In genomic region chr6:87835695-87836094, GRCm38 (mm10) we compare ENCODE assay signal across 28 mouse cellular contexts. TPM values are rescaled to one million over a fixed set of nuclear protein-coding genes. Genes with fewer than 3 reads are reported as not detected.
DNase-seq lines count a peak whose midpoint lies in the region; ATAC-seq and TF ChIP-seq lines count a peak whose summit lies in the region.
"Had no signal": no experiment of that assay in that cellular context is flagged by ENCODE, and none has a peak within 500 bp of the region (broad histone marks: within the 10 kb centered on the region; RNA-seq: fewer than 3 reads in every experiment).

Gm45140 (minus strand) TSS chr6:87835795.

- peaks cover 16% of the 10 kb centered on the region; the same call in 1 of the 2 replicates for H3K4me1 ChIP-seq in embryonic facial prominence, embryonic 15.5 days
- peaks cover 15% of the 10 kb centered on the region for H3K4me1 ChIP-seq in embryonic facial prominence, embryonic 10.5 days
- H3K4me1 ChIP-seq in megakaryocyte, embryonic 14.5 days: peaks cover 36% of the 10 kb centered on the region
- H3K4me1 ChIP-seq in thymus, adult 2 months (replicated peaks; ENCODE audit: control insufficient read depth, insufficient read depth, low read length): peaks cover 2% of the 10 kb centered on the region; the same call in 1 of the 2 replicates

- no peaks in the 10 kb centered on the region for H3K9me3 ChIP-seq in embryonic facial prominence, embryonic 15.5 days (replicated peaks)
- H3K9me3 ChIP-seq in embryonic facial prominence, embryonic 10.5 days: no peaks in the 10 kb centered on the region
- H3K9me3 ChIP-seq in megakaryocyte, embryonic 14.5 days: no peaks in the 10 kb centered on the region
- H3K9me3 ChIP-seq: embryonic facial prominence, embryonic 12.5 days; forebrain, embryonic 10.5 days; forebrain, embryonic 13.5 days; heart, embryonic 12.5 days; heart, embryonic 15.5 days had no signal

- ATAC-seq in embryonic facial prominence, embryonic 15.5 days (ENCODE audit: insufficient number of reproducible peaks, low FRiP score, low TSS enrichment, low read depth): no peak
- ATAC-seq in megakaryocyte, adult 5-6 weeks (ENCODE audit: poor library complexity, severe bottlenecking): no peak
- no peak for ATAC-seq in hematopoietic stem cell, adult 5-6 weeks (replicated peaks in 1 of 2; ENCODE audit: insufficient read depth in 1 of 2, low FRiP score in 2 of 2, low TSS enrichment in 1 of 2, low read depth in 1 of 2, poor library complexity in 2 of 2, severe bottlenecking in 2 of 2)
- ATAC-seq in neutrophil, adult 5-6 weeks (ENCODE audit: extremely low read depth, insufficient number of reproducible peaks, low FRiP score, poor library complexity, severe bottlenecking): no peak
- ATAC-seq: activated CD4-positive, CD25-positive, alpha-beta regulatory T cell, adult 4 months; forebrain, embryonic 13.5 days; forebrain, embryonic 16.5 days; hindbrain, postnatal 0 days; inflammation-experienced regulatory T-cells, adult 6 months had no signal

- DNase-seq in embryonic facial prominence, embryonic 10.5 days (ENCODE audit: low spot score): no peak
- DNase-seq in urinary bladder, postnatal 14 days (ENCODE audit: low spot score): no peak
- DNase-seq in thymus, adult 2 months: no peak
- DNase-seq: adrenal gland, adult 8-10 months; adrenal gland, postnatal 25 days; cerebellum, adult 11-12 months; cerebellum, adult 8-10 months; cerebellum, postnatal 10 days; cerebellum, postnatal 36 days; gastrocnemius, postnatal 10 days; gastrocnemius, postnatal 36 days; heart, postnatal 10 days; heart, postnatal 36 days had no signal

- no peak within 1 kb of the TSS for H3K4me3 ChIP-seq in embryonic facial prominence, embryonic 15.5 days (replicated peaks)
- no peak within 1 kb of the TSS for H3K4me3 ChIP-seq in embryonic facial prominence, embryonic 10.5 days
- H3K4me3 ChIP-seq in megakaryocyte, embryonic 14.5 days (replicated peaks): no peak within 1 kb of the TSS
- H3K4me3 ChIP-seq in thymus, adult 2 months (ENCODE audit: control insufficient read depth, insufficient read depth, low read length): no peak within 1 kb of the TSS
- H3K4me3 ChIP-seq: embryonic facial prominence, embryonic 12.5 days; forebrain, embryonic 13.5 days; heart, embryonic 12.5 days; heart, embryonic 15.5 days had no signal

- peak within 1 kb of the TSS; percentile 9; the same call in 1 of the 2 replicates for H3K9ac ChIP-seq in embryonic facial prominence, embryonic 15.5 days
- H3K9ac ChIP-seq: embryonic facial prominence, embryonic 12.5 days; forebrain, embryonic 13.5 days; heart, embryonic 12.5 days; heart, embryonic 15.5 days; hindbrain, embryonic 14.5 days had no signal

- H3K4me2 ChIP-seq in embryonic facial prominence, embryonic 15.5 days (replicated peaks): no peak within 1 kb of the TSS
- H3K4me2 ChIP-seq: embryonic facial prominence, embryonic 12.5 days; heart, embryonic 12.5 days; heart, embryonic 15.5 days; hindbrain, embryonic 14.5 days had no signal

- 88% methylated on average over 7 of the region's 7 CpGs for WGBS in embryonic facial prominence, embryonic 15.5 days
- WGBS in embryonic facial prominence, embryonic 10.5 days: 91% methylated on average over 7 of the region's 7 CpGs
- WGBS in thymus, adult 2 months: 95% methylated on average over 7 of the region's 7 CpGs

- no peak within 1 kb of the TSS for H3K27ac ChIP-seq in embryonic facial prominence, embryonic 15.5 days (replicated peaks)
- no peak within 1 kb of the TSS for H3K27ac ChIP-seq in embryonic facial prominence, embryonic 10.5 days (replicated peaks)
- H3K27ac ChIP-seq in thymus, adult 2 months (ENCODE audit: control insufficient read depth, insufficient read depth, low read length): no peak within 1 kb of the TSS
- H3K27ac ChIP-seq: embryonic facial prominence, embryonic 12.5 days; forebrain, embryonic 10.5 days; forebrain, embryonic 13.5 days; heart, embryonic 15.5 days; hindbrain, embryonic 14.5 days; hindbrain, postnatal 0 days had no signal

- TF ChIP-seq CTCF in thymus, adult 2 months (IDR thresholded peaks at IDR 0.05; ENCODE audit: borderline replicate concordance, control insufficient read depth, extremely low read depth, insufficient read depth, low read length, poor library complexity): no peak

- peaks cover 33% of the 10 kb centered on the region for H3K36me3 ChIP-seq in embryonic facial prominence, embryonic 15.5 days
- H3K36me3 ChIP-seq in embryonic facial prominence, embryonic 10.5 days (replicated peaks): peaks cover 53% of the 10 kb centered on the region
- H3K36me3 ChIP-seq in megakaryocyte, embryonic 14.5 days (replicated peaks; ENCODE audit: low read length): peaks cover 60% of the 10 kb centered on the region
- H3K36me3 ChIP-seq in thymus, adult 2 months (ENCODE audit: control insufficient read depth, insufficient read depth, low read length): peaks cover 17% of the 10 kb centered on the region

- TF ChIP-seq POLR2A in thymus, adult 2 months (IDR thresholded peaks at IDR 0.05; ENCODE audit: control insufficient read depth, extremely low read depth, insufficient read depth, low read length, poor library complexity): no peak

- no peaks in the 10 kb centered on the region for H3K27me3 ChIP-seq in embryonic facial prominence, embryonic 15.5 days
- no peaks in the 10 kb centered on the region for H3K27me3 ChIP-seq in embryonic facial prominence, embryonic 10.5 days (replicated peaks; ENCODE audit: low read depth, poor library complexity, severe bottlenecking)
- H3K27me3 ChIP-seq in megakaryocyte, embryonic 14.5 days (replicated peaks): no peaks in the 10 kb centered on the region
- H3K27me3 ChIP-seq in thymus, adult 2 months (ENCODE audit: control insufficient read depth, insufficient read depth, low read length): no peaks in the 10 kb centered on the region
- H3K27me3 ChIP-seq: embryonic facial prominence, embryonic 12.5 days; forebrain, embryonic 13.5 days; heart, embryonic 12.5 days; heart, embryonic 15.5 days had no signal

RNA-seq across cellular contexts. Expression of gene Gm45140, which starts in this region (rescaled TPM):
- polyA plus RNA-seq in embryonic facial prominence, embryonic 15.5 days (2015; fragmentation: Nextera tagmentation; extraction: Ambion mirVana): 3.4 and 5.9 TPM in 2 replicates
- 2.8 and 3.2 TPM in 2 replicates for polyA plus RNA-seq in embryonic facial prominence, embryonic 10.5 days (2016; fragmentation: Nextera tagmentation; extraction: Ambion mirVana)
- 13.2 TPM in 1 of 2 replicates, not detected in the other for polyA plus RNA-seq in megakaryocyte, embryonic 14.5 days (2012; ENCODE audit: insufficient read depth, low replicate concordance)
- 2.5 and 6.0 TPM in 2 replicates for total RNA-seq in megakaryocyte, adult 5-6 weeks (2015)
- 25.6 and 28.7 TPM in 2 replicates for total RNA-seq in megakaryocyte, adult 5-6 weeks (2017)
- 18.1 and 24.7 TPM in 2 replicates for total RNA-seq in hematopoietic stem cell, adult 5-6 weeks (2017)
- 17.8 and 23.3 TPM in 2 replicates for total RNA-seq in neutrophil, adult 5-6 weeks (2017)
- polyA plus RNA-seq in thymus, adult 2 months (2012; rRNA removed): 0.56 and 1.2 TPM in 2 replicates
- total RNA-seq: hindbrain, postnatal 0 days had no signal
